Mouse (Mus musculus): ENCODE data around the gene Prrc2b. TPM values are rescaled to one million over a fixed set of nuclear protein-coding genes. Genes with fewer than 3 reads are reported as not detected.

Prrc2b gene
- 20.7 and 115 TPM in 2 replicates for polyA plus RNA-seq (2012; ENCODE audit: insufficient read depth, low replicate concordance)

GRCm38 (mm10) chr2:32150924-32151659 is at the start of gene Prrc2b:
Gene Prrc2b, plus strand, starts transcription at chr2:32151082.
- TF ChIP-seq FLI1 (IDR thresholded peaks at IDR 0.05; ENCODE audit: low read length): no peak
- TF ChIP-seq GATA1 (IDR thresholded peaks at IDR 0.05; ENCODE audit: borderline replicate concordance, low read length): no peak
- Histone ChIP-seq H3K9me3 (no peaks in the 10 kb centered on the region), H3K4me1 (peaks cover 59% of the 10 kb centered on the region)

GRCm38 (mm10) chr2:32102944-32103343 is 47.9 kb upstream of the Prrc2b start:
- TF ChIP-seq GATA1 (IDR thresholded peaks at IDR 0.05; ENCODE audit: borderline replicate concordance, low read length) (no peak), FLI1 (IDR thresholded peaks at IDR 0.05; ENCODE audit: low read length) (no peak)

More at GRCm38 (mm10) chr2:32150924-32151659, at the start of gene Prrc2b:
- Histone ChIP-seq H3K36me3 (replicated peaks; ENCODE audit: low read length) (peaks cover 5% of the 10 kb centered on the region), H3K4me3 (replicated peaks) (peak within 1 kb of the TSS; percentile 97), H3K27me3 (replicated peaks) (no peaks in the 10 kb centered on the region)

GRCm38 (mm10) chr2:32103557-32103956 is 47.3 kb upstream of the Prrc2b start:
- TF ChIP-seq GATA1 (IDR thresholded peaks at IDR 0.05; ENCODE audit: borderline replicate concordance, low read length): no peak
- H3K27me3 ChIP-seq (replicated peaks): peaks cover 14% of the 10 kb centered on the region
- peaks cover 54% of the 10 kb centered on the region for H3K36me3 ChIP-seq (replicated peaks; ENCODE audit: low read length)
- peaks cover 22% of the 10 kb centered on the region for H3K9me3 ChIP-seq
- no peak overlapping the region for H3K4me3 ChIP-seq (replicated peaks)
- peaks cover 63% of the 10 kb centered on the region for H3K4me1 ChIP-seq

More at GRCm38 (mm10) chr2:32102944-32103343, 47.9 kb upstream of the Prrc2b start:
- H3K36me3 ChIP-seq (replicated peaks; ENCODE audit: low read length): peaks cover 53% of the 10 kb centered on the region
- H3K4me3 ChIP-seq (replicated peaks): no peak overlapping the region
- peaks cover 17% of the 10 kb centered on the region for H3K27me3 ChIP-seq (replicated peaks)
- peaks cover 65% of the 10 kb centered on the region for H3K4me1 ChIP-seq
- peaks cover 20% of the 10 kb centered on the region for H3K9me3 ChIP-seq

GRCm38 (mm10) chr2:32104122-32104521 is 46.8 kb upstream of the Prrc2b start:
- no peak overlapping the region for H3K4me3 ChIP-seq (replicated peaks)
- H3K9me3 ChIP-seq: peaks cover 21% of the 10 kb centered on the region
- TF ChIP-seq GATA1 (IDR thresholded peaks at IDR 0.05; ENCODE audit: borderline replicate concordance, low read length): no peak
- peaks cover 57% of the 10 kb centered on the region for H3K36me3 ChIP-seq (replicated peaks; ENCODE audit: low read length)
- H3K4me1 ChIP-seq: peaks cover 63% of the 10 kb centered on the region
- peaks cover 14% of the 10 kb centered on the region for H3K27me3 ChIP-seq (replicated peaks)

GRCm38 (mm10) chr2:32105117-32105913 is 45.6 kb upstream of the Prrc2b start:
- peaks cover 66% of the 10 kb centered on the region for H3K4me1 ChIP-seq
- H3K27me3 ChIP-seq (replicated peaks): peaks cover 20% of the 10 kb centered on the region
- H3K36me3 ChIP-seq (replicated peaks; ENCODE audit: low read length): peaks cover 56% of the 10 kb centered on the region
- TF ChIP-seq FLI1 (IDR thresholded peaks at IDR 0.05; ENCODE audit: low read length) (no peak), GATA1 (IDR thresholded peaks at IDR 0.05; ENCODE audit: borderline replicate concordance, low read length) (no peak)
- no peak overlapping the region for H3K4me3 ChIP-seq (replicated peaks)
- H3K9me3 ChIP-seq: peaks cover 16% of the 10 kb centered on the region

- Histone ChIP-seq H3K36me3 (replicated peaks; ENCODE audit: low read length) (peaks cover 56% of the 10 kb centered on the region), H3K27me3 (replicated peaks) (peaks cover 20% of the 10 kb centered on the region), H3K4me1 (peaks cover 68% of the 10 kb centered on the region), H3K4me3 (replicated peaks) (no peak overlapping the region), H3K9me3 (peaks cover 10% of the 10 kb centered on the region)
- TF ChIP-seq FLI1 (IDR thresholded peaks at IDR 0.05; ENCODE audit: low read length) (no peak), GATA1 (IDR thresholded peaks at IDR 0.05; ENCODE audit: borderline replicate concordance, low read length) (no peak)
These were observed 45.0 kb upstream of the Prrc2b start for GRCm38 (mm10) chr2:32105930-32106329.

GRCm38 (mm10) chr2:32111268-32111667 is 39.6 kb upstream of the Prrc2b start:
- Histone ChIP-seq H3K27me3 (replicated peaks) (peaks cover 13% of the 10 kb centered on the region), H3K36me3 (replicated peaks; ENCODE audit: low read length) (peaks cover 48% of the 10 kb centered on the region), H3K4me3 (replicated peaks) (no peak overlapping the region), H3K9me3 (peaks cover 7% of the 10 kb centered on the region), H3K4me1 (peaks cover 69% of the 10 kb centered on the region)
- TF ChIP-seq GATA1 (IDR thresholded peaks at IDR 0.05; ENCODE audit: borderline replicate concordance, low read length) (no peak), FLI1 (IDR thresholded peaks at IDR 0.05; ENCODE audit: low read length) (no peak)

- peaks cover 63% of the 10 kb centered on the region for H3K4me1 ChIP-seq
- peaks cover 11% of the 10 kb centered on the region for H3K9me3 ChIP-seq
- H3K4me3 ChIP-seq (replicated peaks): peak overlapping the region; percentile 33
- no peak for TF ChIP-seq GATA1 (IDR thresholded peaks at IDR 0.05; ENCODE audit: borderline replicate concordance, low read length)
- TF ChIP-seq FLI1 (IDR thresholded peaks at IDR 0.05; ENCODE audit: low read length): no peak
- H3K36me3 ChIP-seq (replicated peaks; ENCODE audit: low read length): peaks cover 40% of the 10 kb centered on the region
- peaks cover 9% of the 10 kb centered on the region for H3K27me3 ChIP-seq (replicated peaks)
These were observed 38.3 kb upstream of the Prrc2b start for GRCm38 (mm10) chr2:32112548-32112947.

- Histone ChIP-seq H3K9me3 (peaks cover 6% of the 10 kb centered on the region; the same call in 1 of the 2 replicates), H3K27me3 (replicated peaks) (peaks cover 1% of the 10 kb centered on the region), H3K4me1 (peaks cover 62% of the 10 kb centered on the region), H3K36me3 (replicated peaks; ENCODE audit: low read length) (peaks cover 13% of the 10 kb centered on the region), H3K4me3 (replicated peaks) (peak overlapping the region; percentile 48)
- TF ChIP-seq FLI1 (IDR thresholded peaks at IDR 0.05; ENCODE audit: low read length) (no peak), GATA1 (IDR thresholded peaks at IDR 0.05; ENCODE audit: borderline replicate concordance, low read length) (no peak)
These were observed 35.0 kb upstream of the Prrc2b start for GRCm38 (mm10) chr2:32115851-32116268.

Data from megakaryocyte, embryonic 14.5 days (primary cell).